Mouse (Mus musculus): ENCODE measurements around the gene Dglucy.

- TF ChIP-seq POLR2A (IDR thresholded peaks at IDR 0.05; ENCODE audit: borderline replicate concordance, extremely low read depth, low read depth, low read length) = no peak
- TF ChIP-seq CTCF (IDR thresholded peaks at IDR 0.05; ENCODE audit: insufficient read depth, low read length) = no peak
Measured at GRCm38 (mm10) chr12:100885585-100885984, 106.7 kb downstream of the Dglucy start.

Data from lung, adult 2 months (tissue).